ENCODE assay signal across 11 mouse cellular contexts in genomic region chr2:163903461-163903860, GRCm38 (mm10). TPM values are rescaled to one million over a fixed set of nuclear protein-coding genes. Genes with fewer than 3 reads are reported as not detected.
DNase-seq lines count a peak whose midpoint lies in the region; ATAC-seq lines count a peak whose summit lies in the region.
"Had no signal": no experiment of that assay in that cellular context is flagged by ENCODE, and none has a peak within 500 bp of the region (broad histone marks: within the 10 kb centered on the region; RNA-seq: fewer than 3 reads in every experiment).

No protein-coding gene starts in this region.

- DNase-seq in heart, postnatal 4 days, result peak; percentile 45
- DNase-seq in NIH3T3 (ENCODE audit: low read depth), result peak; percentile 25
- peak; percentile 88 for DNase-seq in adrenal gland, postnatal 10 days
- peak; percentile 82 for DNase-seq in cerebellum, adult 9-11 months
- no peak for DNase-seq in lung, postnatal 10 days
- no peak for DNase-seq in layer of hippocampus, adult 11-12 months (ENCODE audit: low spot score)
- DNase-seq: kidney, adult 2 months had no signal

- no peak overlapping the region for H3K4me3 ChIP-seq in heart, embryonic 11.5 days (ENCODE audit: low read depth, low read length)
- H3K4me3 ChIP-seq: layer of hippocampus, adult 2 months; myocyte had no signal

- 73% methylated on average over 11 of the region's 11 CpGs for WGBS in heart, embryonic 11.5 days (ENCODE audit: insufficient replicate concordance)

- no peak overlapping the region for H3K4me2 ChIP-seq in heart, embryonic 11.5 days

- no peak overlapping the region for H3K27ac ChIP-seq in heart, embryonic 11.5 days (ENCODE audit: low read depth, low read length)
- H3K27ac ChIP-seq: layer of hippocampus, adult 2 months had no signal

- H3K36me3 ChIP-seq in heart, embryonic 11.5 days (ENCODE audit: control insufficient read depth, insufficient read depth, low read length), result no peaks in the 10 kb centered on the region

- H3K9me3 ChIP-seq in heart, embryonic 11.5 days (replicated peaks; ENCODE audit: control insufficient read depth, low read length), result no peaks in the 10 kb centered on the region

- no peak for ATAC-seq in heart, embryonic 11.5 days (replicated peaks; ENCODE audit: insufficient number of reproducible peaks, low FRiP score, low TSS enrichment)

- peaks cover 4% of the 10 kb centered on the region for H3K4me1 ChIP-seq in heart, embryonic 11.5 days (ENCODE audit: control insufficient read depth, insufficient read depth, low read length)

- H3K9ac ChIP-seq in heart, embryonic 11.5 days (ENCODE audit: low read depth, low read length), result no peak overlapping the region

- H3K27me3 ChIP-seq in heart, embryonic 11.5 days (ENCODE audit: control insufficient read depth, insufficient read depth, low read length), result no peaks in the 10 kb centered on the region; the same call in 1 of the 2 replicates

RNA-seq across cellular contexts. Expression of gene Rims4, which starts 15.0 kb away (rescaled TPM):
- under 1 TPM; 0.45 to 0.63 TPM for total RNA-seq in heart, postnatal 4 days (2021)
- polyA plus RNA-seq in heart, embryonic 11.5 days (2014; fragmentation: Nextera tagmentation; extraction: Ambion mirVana), result 0.04 and 0.17 TPM in 2 replicates
- total RNA-seq in adrenal gland, postnatal 10 days (2021), result 10 to 100 TPM; 57.7 to 63.4 TPM
- polyA plus RNA-seq: myocyte had no signal

RNA-seq across cellular contexts. Expression of gene Kcnk15, which starts 50.0 kb away (rescaled TPM):
- total RNA-seq in heart, postnatal 4 days (2021), result not detected
- polyA plus RNA-seq in heart, embryonic 11.5 days (2014; fragmentation: Nextera tagmentation; extraction: Ambion mirVana), result not detected in 2 replicates
- not detected for total RNA-seq in adrenal gland, postnatal 10 days (2021)
- total RNA-seq: heart, postnatal 14 days; layer of hippocampus, adult 2 months had no signal
- polyA plus RNA-seq: kidney, adult 2 months; myocyte had no signal

Comparison
In these comparisons a context has a peak if more than half of its experiments do, and no peak if none do; other contexts are left out.
1. DNase-seq: peak in heart, postnatal 4 days (single experiment), NIH3T3 (single experiment), adrenal gland, postnatal 10 days (single experiment) and cerebellum, adult 9-11 months (single experiment); none in lung, postnatal 10 days (single experiment) and layer of hippocampus, adult 11-12 months (single experiment).
2. RNA of gene Rims4, which starts 15.0 kb away (total RNA-seq): 57.7 to 63.4 TPM in adrenal gland, postnatal 10 days; 0.45 to 0.63 TPM in heart, postnatal 4 days; every median in the first group is over 10 times any median in the second.